Mouse (Mus musculus): ENCODE data around the gene Ipo7.
"Not testable (repeated sequence)": the region's sequence is repeated elsewhere in the genome, so short reads cannot be mapped to it uniquely, and the experiment has no call there.

Ipo7 gene

GRCm38 (mm10) chr7:110026594-110026993, 8.5 kb downstream of the Ipo7 start:
- DNase-seq = no peak

GRCm38 (mm10) chr7:110028826-110029225, 10.8 kb downstream of the Ipo7 start:
- DNase-seq = no peak

- no peak for DNase-seq
Observed at GRCm38 (mm10) chr7:110030342-110030741, 12.3 kb downstream of the Ipo7 start.

- not testable (repeated sequence) for DNase-seq
Observed at GRCm38 (mm10) chr7:110057723-110058122, 39.6 kb downstream of the Ipo7 start.

- no peak for DNase-seq
Observed at GRCm38 (mm10) chr7:110059092-110059785, 41.2 kb downstream of the Ipo7 start.

- no peak for DNase-seq
Observed at GRCm38 (mm10) chr7:110060106-110060668, 42.1 kb downstream of the Ipo7 start.

- DNase-seq = no peak
Observed at GRCm38 (mm10) chr7:110060669-110061198, 42.7 kb downstream of the Ipo7 start.

GRCm38 (mm10) chr7:110061199-110061751, 43.2 kb downstream of the Ipo7 start, which contains the start of gene Zfp143:
TSS of gene Zfp143 (plus strand) at chr7:110061217.
- peak; percentile 100 for DNase-seq

- DNase-seq = peak; percentile 89
Observed at GRCm38 (mm10) chr7:110061752-110062273, 43.7 kb downstream of the Ipo7 start.

- DNase-seq = no peak
Observed at GRCm38 (mm10) chr7:110063731-110064130, 45.7 kb downstream of the Ipo7 start.

GRCm38 (mm10) chr7:110069070-110069469, 51.0 kb downstream of the Ipo7 start:
- no peak for DNase-seq

- DNase-seq = no peak
Observed at GRCm38 (mm10) chr7:110078168-110078567, 60.1 kb downstream of the Ipo7 start.

- peak; percentile 75 for DNase-seq
Observed at GRCm38 (mm10) chr7:110083386-110084165, 65.5 kb downstream of the Ipo7 start.

- no peak for DNase-seq
Observed at GRCm38 (mm10) chr7:110085217-110085616, 67.1 kb downstream of the Ipo7 start.

GRCm38 (mm10) chr7:110087914-110088313, 69.8 kb downstream of the Ipo7 start:
- no peak for DNase-seq

GRCm38 (mm10) chr7:110091670-110092069, 73.6 kb downstream of the Ipo7 start:
- no peak for DNase-seq

GRCm38 (mm10) chr7:110096332-110096731, 78.3 kb downstream of the Ipo7 start:
- no peak for DNase-seq

GRCm38 (mm10) chr7:110097106-110097793, 79.2 kb downstream of the Ipo7 start:
- no peak for DNase-seq

- DNase-seq = no peak
Observed at GRCm38 (mm10) chr7:110100854-110101253, 82.8 kb downstream of the Ipo7 start.

GRCm38 (mm10) chr7:110101266-110101665, 83.2 kb downstream of the Ipo7 start:
- no peak for DNase-seq

- no peak for DNase-seq
Observed at GRCm38 (mm10) chr7:110105041-110105440, 87.0 kb downstream of the Ipo7 start.
